ENCODE assay signal across 27 mouse cellular contexts in the genomic region with DNA sequence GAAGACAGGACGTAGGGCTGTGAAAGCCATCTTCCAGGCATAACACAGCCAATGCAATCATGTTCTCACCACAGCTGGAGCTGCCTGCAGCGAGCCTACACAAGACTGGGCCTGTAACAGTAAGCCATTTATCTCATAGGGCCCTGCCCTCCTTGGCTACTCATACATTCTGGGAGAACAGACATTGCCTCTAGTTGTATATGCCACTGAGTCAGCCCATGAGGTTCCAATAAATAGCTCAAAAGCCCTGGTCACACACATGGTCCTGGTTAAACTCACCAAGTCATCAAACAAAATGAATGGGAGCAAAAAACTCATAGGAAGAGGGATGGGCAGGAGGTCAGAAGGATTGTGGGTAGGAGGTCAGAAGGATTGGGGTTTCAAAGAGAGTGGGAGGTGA. TPM values are rescaled to one million over a fixed set of nuclear protein-coding genes. Genes with fewer than 3 reads are reported as not detected.
DNase-seq lines count a peak whose midpoint lies in the region; ATAC-seq lines count a peak whose summit lies in the region.
"Had no signal": no experiment of that assay in that cellular context is flagged by ENCODE, and none has a peak within 500 bp of the region (broad histone marks: within the 10 kb centered on the region; RNA-seq: fewer than 3 reads in every experiment).

No protein-coding gene starts in this region.

- H3K4me1 ChIP-seq in heart, embryonic 13.5 days: peaks cover 41% of the 10 kb centered on the region
- H3K4me1 ChIP-seq in embryonic facial prominence, embryonic 15.5 days: peaks cover 21% of the 10 kb centered on the region
- peaks cover 13% of the 10 kb centered on the region for H3K4me1 ChIP-seq in limb, embryonic 11.5 days (ENCODE audit: control insufficient read depth, insufficient read depth, low read length)
- H3K4me1 ChIP-seq in hindbrain, embryonic 11.5 days (replicated peaks; ENCODE audit: control insufficient read depth, insufficient read depth, low read length): no peaks in the 10 kb centered on the region

- DNase-seq in heart, postnatal 25 days (ENCODE audit: low spot score): no peak
- peak; percentile 72 for DNase-seq in embryo, embryonic 10.5 days (ENCODE audit: low spot score)
- DNase-seq in limb, embryonic 11.5 days (ENCODE audit: low spot score): peak; percentile 53
- DNase-seq in hindbrain, embryonic 11.5 days (ENCODE audit: low spot score): no peak
- no peak for DNase-seq in adrenal gland, postnatal 4 days (ENCODE audit: low spot score in 2 of 2)
- DNase-seq: adrenal gland, adult 2 months; cerebellum, adult 18-20 months; cerebellum, postnatal 25 days; heart, adult 11 months; heart, postnatal 10 days; kidney, postnatal 4 days; liver, embryonic 13.5 days; lung, adult 2 months; lung, postnatal 14 days; thymus, adult 2 months had no signal

- peaks cover 13% of the 10 kb centered on the region for H3K36me3 ChIP-seq in heart, embryonic 13.5 days
- H3K36me3 ChIP-seq in embryonic facial prominence, embryonic 15.5 days: peaks cover 15% of the 10 kb centered on the region
- peaks cover 3% of the 10 kb centered on the region; the same call in 1 of the 2 replicates for H3K36me3 ChIP-seq in limb, embryonic 11.5 days (ENCODE audit: control insufficient read depth, insufficient read depth, low read length)
- H3K36me3 ChIP-seq in hindbrain, embryonic 11.5 days (ENCODE audit: control insufficient read depth, insufficient read depth, low read length): no peaks in the 10 kb centered on the region

- no peak overlapping the region for H3K4me3 ChIP-seq in heart, embryonic 13.5 days
- no peak overlapping the region for H3K4me3 ChIP-seq in embryonic facial prominence, embryonic 15.5 days (replicated peaks)
- no peak overlapping the region for H3K4me3 ChIP-seq in limb, embryonic 11.5 days (ENCODE audit: low read depth, low read length)
- no peak overlapping the region for H3K4me3 ChIP-seq in hindbrain, embryonic 11.5 days (ENCODE audit: low read depth, low read length)
- H3K4me3 ChIP-seq: embryonic facial prominence, embryonic 13.5 days; hindbrain, embryonic 12.5 days; limb, embryonic 13.5 days; liver, embryonic 13.5 days; midbrain, embryonic 12.5 days; neural tube, embryonic 15.5 days; stomach, embryonic 15.5 days had no signal

- intact Hi-C loops in heart, postnatal 25 days (cut with DNase I): no loop called here

- H3K9me3 ChIP-seq in heart, embryonic 13.5 days: no peaks in the 10 kb centered on the region
- no peaks in the 10 kb centered on the region for H3K9me3 ChIP-seq in embryonic facial prominence, embryonic 15.5 days (replicated peaks)
- no peaks in the 10 kb centered on the region for H3K9me3 ChIP-seq in limb, embryonic 11.5 days (ENCODE audit: control insufficient read depth, low read length)
- no peaks in the 10 kb centered on the region for H3K9me3 ChIP-seq in hindbrain, embryonic 11.5 days (ENCODE audit: control insufficient read depth, low read length)
- H3K9me3 ChIP-seq: embryonic facial prominence, embryonic 13.5 days; hindbrain, embryonic 12.5 days; limb, embryonic 13.5 days; liver, embryonic 13.5 days; midbrain, embryonic 12.5 days; neural tube, embryonic 15.5 days; stomach, embryonic 15.5 days had no signal

- H3K27me3 ChIP-seq in heart, embryonic 13.5 days (replicated peaks): no peaks in the 10 kb centered on the region
- no peaks in the 10 kb centered on the region for H3K27me3 ChIP-seq in embryonic facial prominence, embryonic 15.5 days
- H3K27me3 ChIP-seq in limb, embryonic 11.5 days (ENCODE audit: control insufficient read depth, insufficient read depth, low read length): no peaks in the 10 kb centered on the region
- no peaks in the 10 kb centered on the region for H3K27me3 ChIP-seq in hindbrain, embryonic 11.5 days (ENCODE audit: control insufficient read depth, insufficient read depth, low read length)
- H3K27me3 ChIP-seq: embryonic facial prominence, embryonic 13.5 days; hindbrain, embryonic 12.5 days; limb, embryonic 13.5 days; liver, embryonic 13.5 days; midbrain, embryonic 12.5 days; neural tube, embryonic 15.5 days; stomach, embryonic 15.5 days had no signal

- no peak overlapping the region for H3K9ac ChIP-seq in heart, embryonic 13.5 days
- no peak overlapping the region for H3K9ac ChIP-seq in embryonic facial prominence, embryonic 15.5 days
- no peak overlapping the region for H3K9ac ChIP-seq in limb, embryonic 11.5 days (ENCODE audit: low read length)
- no peak overlapping the region for H3K9ac ChIP-seq in hindbrain, embryonic 11.5 days (ENCODE audit: low read depth, low read length)
- H3K9ac ChIP-seq: embryonic facial prominence, embryonic 13.5 days; hindbrain, embryonic 12.5 days; limb, embryonic 13.5 days; liver, embryonic 13.5 days; midbrain, embryonic 12.5 days; neural tube, embryonic 15.5 days; stomach, embryonic 15.5 days had no signal

- WGBS in heart, embryonic 13.5 days: 72% methylated on average over 2 of the region's 2 CpGs
- 35% methylated on average over 2 of the region's 2 CpGs for WGBS in embryonic facial prominence, embryonic 15.5 days
- 13% methylated on average over 2 of the region's 2 CpGs for WGBS in limb, embryonic 11.5 days
- 77% methylated on average over 2 of the region's 2 CpGs for WGBS in hindbrain, embryonic 11.5 days

- no peak overlapping the region for H3K4me2 ChIP-seq in heart, embryonic 13.5 days
- no peak overlapping the region for H3K4me2 ChIP-seq in embryonic facial prominence, embryonic 15.5 days (replicated peaks)
- H3K4me2 ChIP-seq in limb, embryonic 11.5 days (ENCODE audit: low read depth, severe bottlenecking): no peak overlapping the region
- H3K4me2 ChIP-seq in hindbrain, embryonic 11.5 days (replicated peaks; ENCODE audit: low read depth, low read length): no peak overlapping the region
- H3K4me2 ChIP-seq: embryonic facial prominence, embryonic 13.5 days; heart, embryonic 11.5 days; hindbrain, embryonic 12.5 days; limb, embryonic 13.5 days; liver, embryonic 13.5 days; midbrain, embryonic 12.5 days; neural tube, embryonic 15.5 days; stomach, embryonic 15.5 days had no signal

- H3K27ac ChIP-seq in heart, embryonic 13.5 days (replicated peaks): peak overlapping the region; percentile 32; the same call in 1 of the 2 replicates
- H3K27ac ChIP-seq in embryonic facial prominence, embryonic 15.5 days (replicated peaks): no peak overlapping the region
- no peak overlapping the region; the same call in 1 of the 2 replicates for H3K27ac ChIP-seq in limb, embryonic 11.5 days (replicated peaks; ENCODE audit: low read depth, low read length)
- no peak overlapping the region for H3K27ac ChIP-seq in hindbrain, embryonic 11.5 days (ENCODE audit: low read depth, low read length)
- H3K27ac ChIP-seq: embryonic facial prominence, embryonic 13.5 days; hindbrain, embryonic 12.5 days; limb, embryonic 13.5 days; liver, embryonic 13.5 days; midbrain, embryonic 12.5 days; neural tube, embryonic 15.5 days; stomach, embryonic 15.5 days had no signal

- ATAC-seq in heart, embryonic 13.5 days (ENCODE audit: extremely low read depth, insufficient number of reproducible peaks, low FRiP score, low TSS enrichment): no peak
- peak; percentile 45; the same call in 1 of the 2 replicates for ATAC-seq in embryonic facial prominence, embryonic 15.5 days (ENCODE audit: insufficient number of reproducible peaks, low FRiP score, low TSS enrichment, low read depth)
- peak; percentile 54; the same call in 1 of the 2 replicates for ATAC-seq in limb, embryonic 11.5 days (ENCODE audit: insufficient number of reproducible peaks, low FRiP score, low TSS enrichment, low read depth)
- no peak for ATAC-seq in frontal cortex, adult (ENCODE audit: low TSS enrichment)
- no peak for ATAC-seq in hindbrain, embryonic 11.5 days (ENCODE audit: low FRiP score)
- ATAC-seq: CD4-positive, CD25-positive, alpha-beta regulatory T cell, adult 4 months; intestine, postnatal 0 days had no signal

RNA-seq across cellular contexts. Expression of a gene that starts 17.3 kb away (rescaled TPM):
- 5.9 and 6.1 TPM in 2 replicates for polyA plus RNA-seq in heart, embryonic 13.5 days (2015; fragmentation: Nextera tagmentation; extraction: Ambion mirVana)
- total RNA-seq in heart, postnatal 25 days (2021): 10 to 100 TPM; 21.4 to 22.8 TPM
- 11.2 and 12.4 TPM in 2 replicates for polyA plus RNA-seq in embryonic facial prominence, embryonic 15.5 days (2015; fragmentation: Nextera tagmentation; extraction: Ambion mirVana)
- 20.1 and 20.6 TPM in 2 replicates for polyA plus RNA-seq in limb, embryonic 11.5 days (2014; fragmentation: Nextera tagmentation; extraction: Ambion mirVana)
- 36.7 and 40.1 TPM in 2 replicates for polyA plus RNA-seq in hindbrain, embryonic 11.5 days (2014; fragmentation: Nextera tagmentation; extraction: Ambion mirVana)
- total RNA-seq in adrenal gland, postnatal 4 days (2021): 10 to 100 TPM; 49.6 to 52.4 TPM

Comparison
In these comparisons a context has a peak if more than half of its experiments do, and no peak if none do; other contexts are left out.
1. ATAC-seq: peak in embryonic facial prominence, embryonic 15.5 days (single experiment) and limb, embryonic 11.5 days (single experiment); none in heart, embryonic 13.5 days (single experiment), frontal cortex, adult (single experiment) and hindbrain, embryonic 11.5 days (single experiment).
2. DNase-seq: peak in embryo, embryonic 10.5 days (single experiment) and limb, embryonic 11.5 days (single experiment); none in heart, postnatal 25 days (single experiment), hindbrain, embryonic 11.5 days (single experiment) and adrenal gland, postnatal 4 days (0 of 2).